Mouse (Mus musculus): ENCODE data around the gene Nup210. TPM values are rescaled to one million over a fixed set of nuclear protein-coding genes. Genes with fewer than 3 reads are reported as not detected.

Gene Nup210
- 22.8 and 27.6 TPM in 2 replicates for polyA plus RNA-seq (2012; rRNA removed)

GRCm38 (mm10) chr6:91116244-91117145 is at the start of gene Nup210:
Nup210 (minus strand) TSS chr6:91116829.

GRCm38 (mm10) chr6:91156554-91157236 is 40.1 kb upstream of the Nup210 start, which contains the start of gene Hdac11:
Hdac11 (plus strand) TSS chr6:91156665.

GRCm38 (mm10) chr6:90988648-90989317 is 127.8 kb downstream of the Nup210 start, which contains the start of gene Iqsec1:
Iqsec1 (minus strand) TSS chr6:90988685.

Other genes with a start within 250 kb of the Nup210 start
- 60.4 and 61.0 TPM in 2 replicates for gene Iqsec1, start 128.1 kb downstream of the Nup210 start, polyA plus RNA-seq (2012; rRNA removed)
- gene Hdac11, start 39.8 kb upstream of the Nup210 start, polyA plus RNA-seq (2012; rRNA removed): 98.2 and 101 TPM in 2 replicates
- gene Fbln2, start 95.6 kb upstream of the Nup210 start, polyA plus RNA-seq (2012; rRNA removed): 37.4 and 51.1 TPM in 2 replicates